Mouse (Mus musculus) mouse embryonic stem cell (cell line): ENCODE measurements around the gene Cdc27.
"Not testable (repeated sequence)": the region's sequence is repeated elsewhere in the genome, so short reads cannot be mapped to it uniquely, and the experiment has no call there.

Source experiments
- in situ Hi-C, 2 experiments: fragments of 300-500 bp; cut with MboI; formaldehyde crosslinking; loops; 1 replicate in 1 of 2; 3 replicates in 1 of 2; pipeline ENCODE4 v1.14.3; 2019 to 2020; ENCODE audit warnings: low sequenced_read_pairs in 2 of 2, low pct_unique_long_range_greater_than_20kb in 1 of 2, mixed read lengths in 1 of 2; ENCODE audit not compliant: unreplicated experiment in 1 of 2

Gene Cdc27

GRCm38 (mm10) chr11:104572566-104572965 is 22.1 kb upstream of the Cdc27 start:
- in situ Hi-C loops: no loop called here

DNA sequence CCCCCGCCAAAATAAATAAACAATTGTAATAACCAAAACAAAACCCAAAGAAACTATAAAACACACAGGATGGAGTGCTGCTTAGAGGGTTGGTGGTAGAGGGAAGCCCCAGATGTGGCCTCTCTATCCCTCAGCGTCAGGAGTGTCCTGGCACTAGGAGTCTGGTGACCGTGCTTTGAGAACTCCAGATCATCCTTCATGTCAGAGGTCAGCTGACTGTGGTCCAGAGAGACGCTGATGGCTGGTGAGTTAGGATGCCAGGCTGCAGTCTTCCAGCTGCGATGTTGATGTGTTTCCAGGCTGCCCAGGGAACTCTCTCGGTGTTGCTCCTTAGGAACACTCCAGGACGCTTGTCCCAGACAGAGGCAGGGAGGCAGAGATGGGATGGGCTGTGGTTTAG is 21.7 kb upstream of the Cdc27 start:
- in situ Hi-C loops: no loop called here

GRCm38 (mm10) chr11:104571373-104571772 is 21.0 kb upstream of the Cdc27 start:
- in situ Hi-C loops: not testable (repeated sequence)

DNA sequence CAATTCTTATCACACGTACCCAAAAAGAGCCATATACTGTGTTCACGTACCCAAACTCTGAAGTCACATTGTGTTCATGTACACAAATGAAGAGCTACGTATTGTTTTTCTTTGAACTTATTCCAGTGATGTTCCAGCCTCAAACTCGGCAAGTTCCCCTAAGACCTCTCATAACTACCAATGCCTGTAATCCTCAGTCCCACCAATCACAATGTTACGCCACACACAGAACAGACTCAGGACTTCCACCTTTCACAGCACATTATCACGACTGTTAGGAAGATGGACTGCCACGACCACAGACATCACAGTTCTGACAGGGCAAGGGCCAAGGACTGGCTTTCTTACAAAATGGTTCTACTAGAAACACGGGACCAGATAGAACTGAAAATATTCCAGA is 20.1 kb upstream of the Cdc27 start:
- in situ Hi-C loops: not testable (repeated sequence)

- in situ Hi-C loops: no loop called here
Observed at GRCm38 (mm10) chr11:104568326-104568725, 17.9 kb upstream of the Cdc27 start.

GRCm38 (mm10) chr11:104567736-104568135 is 17.3 kb upstream of the Cdc27 start:
- in situ Hi-C loops: no loop called here

DNA sequence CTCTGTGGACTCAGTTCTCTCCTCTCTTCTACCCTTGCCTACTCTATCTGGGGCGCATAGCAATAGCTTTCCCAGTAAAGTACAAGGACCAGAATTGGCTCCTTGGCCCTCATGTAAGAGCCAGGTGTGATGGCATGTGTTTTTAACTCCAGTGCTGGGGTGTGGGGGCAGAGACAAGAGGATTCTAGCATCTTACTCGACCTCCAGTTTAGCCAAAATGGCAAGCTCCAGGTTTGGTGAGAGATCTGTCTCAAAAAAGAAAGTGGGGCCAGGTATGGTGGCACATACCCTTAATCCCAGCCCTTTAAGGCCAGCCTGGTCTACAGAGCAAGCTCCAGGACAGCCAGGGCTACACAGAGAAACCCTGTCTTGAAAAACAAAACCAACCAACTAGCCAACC is 16.4 kb upstream of the Cdc27 start:
- in situ Hi-C loops: no loop called here

DNA sequence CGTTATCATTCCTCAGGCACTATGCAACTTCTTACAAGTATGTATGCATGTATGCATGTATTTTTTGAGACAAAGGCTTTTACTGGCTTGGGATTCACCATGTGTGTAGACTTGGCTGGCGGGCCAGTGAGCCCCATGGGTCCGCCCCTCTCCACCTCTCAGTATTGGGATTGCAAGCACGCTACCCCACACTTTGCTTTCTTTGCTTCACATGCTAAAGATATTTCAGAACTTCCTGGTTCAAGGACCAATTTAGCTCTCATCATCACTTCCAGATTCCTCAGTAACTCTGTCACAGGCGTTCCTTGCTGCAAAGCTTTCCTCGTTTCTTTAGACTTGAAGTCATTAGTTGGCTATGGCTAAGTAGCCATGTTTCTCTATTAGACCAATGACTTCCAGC is 15.7 kb upstream of the Cdc27 start:
- in situ Hi-C loops: no loop called here

GRCm38 (mm10) chr11:104565172-104565571 is 14.8 kb upstream of the Cdc27 start:
- in situ Hi-C loops: no loop called here

DNA sequence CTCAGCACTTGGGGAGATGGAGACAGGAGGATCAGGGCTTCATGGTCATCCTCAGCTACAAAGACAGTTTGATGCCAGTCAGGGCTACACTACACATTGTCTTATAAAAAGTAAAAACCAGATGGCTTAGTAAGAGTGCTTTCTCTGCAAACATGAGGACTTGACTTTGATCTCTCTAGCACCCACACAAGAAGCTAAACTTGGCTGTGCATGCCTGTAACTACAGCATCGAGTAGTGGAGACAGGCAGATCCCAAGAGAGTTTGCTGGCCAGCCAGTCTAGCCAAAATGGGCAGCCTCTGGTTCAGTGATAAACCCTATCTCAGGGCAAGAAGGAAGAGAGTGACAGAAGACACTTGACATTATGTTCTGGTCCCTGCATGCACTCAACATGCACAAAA is 13.1 kb upstream of the Cdc27 start:
- in situ Hi-C loops: no loop called here

DNA sequence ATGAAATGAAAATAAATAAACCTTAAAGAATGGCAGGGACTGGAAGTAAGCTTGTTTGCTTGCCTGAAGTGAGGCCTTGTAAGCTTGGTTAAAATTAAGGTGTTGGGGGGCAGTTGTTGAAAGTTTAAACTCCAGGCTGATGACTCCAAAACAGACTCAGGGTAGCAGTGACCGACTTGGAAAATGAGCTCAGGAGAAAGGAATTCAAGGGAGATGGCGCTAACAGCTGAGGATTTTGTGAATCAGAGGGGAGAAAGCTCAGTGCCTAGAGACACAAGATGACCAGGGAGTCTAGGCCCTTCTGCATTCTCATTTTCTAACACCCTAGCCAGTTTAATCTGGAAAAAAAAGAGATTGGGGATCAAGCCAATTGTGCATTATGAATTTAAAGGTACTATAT is 10.6 kb upstream of the Cdc27 start:
- in situ Hi-C loops: no loop called here

GRCm38 (mm10) chr11:104558651-104559403 is 8.4 kb upstream of the Cdc27 start:
- in situ Hi-C loops: no loop called here

DNA sequence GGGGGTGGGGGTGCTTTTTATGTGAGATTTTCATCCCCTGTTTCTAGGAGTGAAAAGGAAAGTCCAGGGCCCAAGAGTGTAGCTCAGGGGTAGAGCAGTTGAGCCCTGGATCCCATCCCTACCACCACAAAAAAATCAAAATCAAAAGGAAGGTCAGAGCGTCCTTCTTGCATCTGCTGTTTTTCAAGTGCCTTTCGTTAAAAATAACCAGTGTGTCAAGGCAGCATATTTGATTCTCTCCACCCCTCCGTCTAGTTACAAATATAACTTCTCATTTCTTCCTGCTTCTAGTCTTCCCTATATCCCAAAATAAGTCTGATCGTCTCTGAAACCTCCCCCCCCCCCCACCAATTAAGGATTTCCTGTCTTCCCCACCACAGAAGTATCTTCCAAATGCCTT is 7.6 kb upstream of the Cdc27 start:
- in situ Hi-C loops: no loop called here

- in situ Hi-C loops: no loop called here
Observed at GRCm38 (mm10) chr11:104549438-104550405, 698 bp downstream of the Cdc27 start.

DNA sequence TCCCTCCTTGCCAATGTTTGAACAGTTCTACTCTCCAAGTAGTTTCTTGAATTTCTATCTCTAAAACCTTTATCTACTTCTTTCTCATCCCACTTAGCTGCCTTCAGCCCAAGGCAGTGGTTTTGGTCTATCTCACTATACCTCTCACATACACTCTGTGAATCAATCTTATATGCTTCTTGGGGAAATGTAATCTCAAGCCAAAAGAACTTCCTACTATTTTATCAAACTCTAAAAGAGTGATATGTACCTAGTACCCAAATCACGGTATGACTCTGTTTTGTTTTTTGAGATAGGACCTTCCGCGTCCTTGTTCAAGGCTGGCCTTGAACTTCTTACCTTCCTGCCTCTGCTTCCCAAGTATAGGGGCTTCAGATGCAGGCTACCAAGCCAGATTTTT is 2.9 kb downstream of the Cdc27 start:
- in situ Hi-C loops: no loop called here

DNA sequence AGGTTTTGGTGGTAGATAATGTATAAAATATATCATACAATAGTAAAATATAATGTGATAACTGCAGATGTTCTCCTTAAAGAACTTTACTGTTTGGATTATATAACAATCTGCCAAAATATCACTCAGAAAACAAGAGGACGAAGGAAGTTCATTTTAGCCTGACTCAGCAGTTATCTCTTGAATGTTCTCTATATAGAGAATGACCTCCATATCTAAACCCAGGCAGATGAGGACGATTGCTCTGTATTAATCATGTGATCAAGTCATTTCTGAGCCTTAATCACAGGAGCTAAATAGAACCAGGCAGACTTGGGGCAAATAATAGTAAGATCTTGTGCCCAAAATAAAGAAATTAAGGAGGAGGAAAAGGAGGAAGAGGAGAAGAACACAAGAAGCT is 5.9 kb downstream of the Cdc27 start:
- in situ Hi-C loops: no loop called here

GRCm38 (mm10) chr11:104543337-104543736 is 7.1 kb downstream of the Cdc27 start:
- in situ Hi-C loops: not testable (repeated sequence)

DNA sequence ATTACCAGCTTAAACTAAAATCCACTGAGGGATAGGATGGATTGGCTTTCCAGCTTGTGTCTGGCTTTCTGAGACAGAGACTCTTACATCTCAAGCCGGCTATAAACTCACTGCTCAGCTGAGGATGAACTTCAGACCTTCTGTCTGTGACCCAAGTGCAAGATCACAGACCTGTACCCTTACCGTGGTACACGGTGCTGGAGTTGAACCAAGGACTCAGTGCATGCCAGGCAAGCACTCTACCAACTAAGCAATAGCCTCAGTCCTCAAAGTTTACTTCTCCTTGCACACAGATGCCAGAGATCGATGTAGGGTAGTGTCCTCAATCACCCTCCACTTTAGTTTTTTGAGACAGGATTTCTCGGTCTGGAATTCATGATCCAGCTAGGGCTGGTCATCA is 10.6 kb downstream of the Cdc27 start:
- in situ Hi-C loops: no loop called here

DNA sequence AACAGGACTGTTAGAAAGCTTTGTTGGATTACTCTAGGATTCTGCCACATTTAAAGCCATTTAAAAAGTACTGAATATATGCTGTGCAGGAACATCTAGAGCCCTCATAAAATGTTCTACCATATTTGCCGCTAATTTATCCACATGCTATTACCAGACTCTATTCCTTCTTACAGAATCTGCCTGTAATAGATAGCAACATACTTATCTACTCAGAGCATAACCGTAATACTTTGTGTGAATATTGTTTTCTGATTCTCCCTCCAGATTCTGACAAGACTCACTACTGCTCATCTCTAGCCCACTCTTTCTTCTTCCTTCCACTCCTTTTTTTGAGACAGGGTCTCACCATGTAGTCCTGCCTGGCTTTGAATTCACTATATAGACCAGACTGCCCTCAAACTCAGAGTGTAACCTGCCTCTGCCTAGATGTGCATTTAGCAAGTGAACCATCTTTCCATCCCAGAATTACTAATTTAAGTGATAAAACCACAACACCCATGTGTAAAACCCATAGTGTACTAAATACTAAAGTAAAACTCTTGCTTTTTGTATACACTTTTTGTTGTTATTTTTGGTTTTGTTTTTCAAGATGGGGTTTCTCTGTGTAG is 12.4 kb downstream of the Cdc27 start:
- in situ Hi-C loops: no loop called here
